Mouse (Mus musculus) ES-E14 (cell line): ENCODE results near the gene Acp2.

Experiments used
- ZC3H11A ChIP-seq: IDR thresholded peaks from 2 replicates; pipeline ENCODE4 v1.6.1; 2012; ENCODE audit warnings: low read depth, mild to moderate bottlenecking, inconsistent platforms, low read length, borderline replicate concordance
- ZNF384 ChIP-seq: IDR thresholded peaks from 2 replicates; pipeline ENCODE4 v1.6.1; 2012; ENCODE audit warnings: low read depth, low read length, inconsistent platforms

- TF ChIP-seq ZC3H11A (no peak), ZNF384 (no peak)
Observed at GRCm38 (mm10) chr2:91179825-91180224, 22.9 kb upstream of the Acp2 start.
